Mouse (Mus musculus) kidney, postnatal 36 days (tissue): ENCODE data around the gene Serpinb3a.
"Not testable (repeated sequence)": the region's sequence is repeated elsewhere in the genome, so short reads cannot be mapped to it uniquely, and the experiment has no call there.

Experiments
- DNase-seq, 2 experiments: peaks; one replicate each; pipeline ENCODE4 v3.0.0; 2021 to 2022; ENCODE audit warnings: mixed read lengths in 2 of 2

The Serpinb3a gene

GRCm38 (mm10) chr1:107052203-107052602, at the start of gene Serpinb3a:
Serpinb3a (minus strand) TSS chr1:107052303.
- no peak for DNase-seq

DNA sequence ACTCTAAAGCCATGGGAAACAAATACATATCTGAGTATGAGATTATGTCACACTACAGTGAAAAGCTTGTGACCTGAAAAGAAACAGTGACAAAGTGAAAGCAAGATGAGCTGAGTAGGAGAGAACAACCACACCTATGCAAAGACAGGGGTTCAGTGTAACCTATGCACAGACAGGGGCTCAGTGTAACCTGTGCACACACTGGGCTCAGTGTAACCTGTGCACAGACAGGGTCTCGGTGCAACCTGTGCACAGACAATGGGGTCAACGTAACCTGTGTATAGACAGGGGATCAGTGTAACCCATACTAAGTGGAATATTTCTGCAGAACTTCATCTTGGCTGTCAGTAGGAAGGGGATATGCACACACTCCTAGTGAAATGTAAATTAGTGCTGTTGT, 46.3 kb upstream of the Serpinb3a start:
- DNase-seq: no peak

GRCm38 (mm10) chr1:107083406-107083805, 31.3 kb upstream of the Serpinb3a start, which contains the start of gene Serpinb3d:
Serpinb3d (minus strand) TSS chr1:107083506.
- DNase-seq: no peak

GRCm38 (mm10) chr1:107034236-107034635, 17.9 kb downstream of the Serpinb3a start:
- DNase-seq: not testable (repeated sequence)

DNA sequence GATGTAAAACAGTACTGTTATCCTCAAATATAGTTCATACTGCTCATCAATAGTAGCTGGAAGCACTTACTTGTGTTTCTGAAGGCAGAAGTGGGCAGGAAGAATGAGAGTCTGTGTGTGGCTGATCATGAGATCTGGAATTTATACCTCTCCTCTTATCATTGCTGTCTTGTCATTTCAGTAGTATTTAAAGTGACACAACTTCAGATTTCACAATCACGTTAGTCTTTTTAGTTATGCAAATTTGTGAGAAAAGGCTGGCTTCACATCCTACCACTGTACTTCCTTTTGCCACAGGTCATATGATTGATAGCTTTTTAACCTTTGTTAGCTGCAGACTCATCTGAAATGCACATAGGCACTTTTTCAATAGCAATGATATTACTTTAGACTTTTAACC, 26.2 kb downstream of the Serpinb3a start:
- DNase-seq: no peak

DNA sequence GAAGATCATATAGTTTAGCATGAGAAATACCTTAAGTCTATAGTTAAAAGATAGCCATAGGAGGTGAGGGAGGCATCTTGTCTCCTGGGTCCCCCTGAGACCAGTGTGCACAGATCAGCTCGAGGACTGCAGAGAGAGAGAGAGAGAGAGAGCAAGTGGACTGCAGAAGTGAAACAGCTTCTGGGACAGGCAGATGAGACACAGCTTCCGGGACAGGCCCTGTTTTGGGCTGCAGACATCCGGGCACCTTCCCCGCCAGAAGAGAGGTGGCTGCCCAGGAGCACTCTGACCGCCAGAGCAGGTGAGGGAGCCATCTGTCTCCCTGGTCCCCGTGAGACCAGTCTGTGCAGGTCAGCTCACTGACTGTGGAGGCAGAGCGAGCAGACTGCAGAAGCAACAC, 36.9 kb downstream of the Serpinb3a start:
- no peak for DNase-seq

DNA sequence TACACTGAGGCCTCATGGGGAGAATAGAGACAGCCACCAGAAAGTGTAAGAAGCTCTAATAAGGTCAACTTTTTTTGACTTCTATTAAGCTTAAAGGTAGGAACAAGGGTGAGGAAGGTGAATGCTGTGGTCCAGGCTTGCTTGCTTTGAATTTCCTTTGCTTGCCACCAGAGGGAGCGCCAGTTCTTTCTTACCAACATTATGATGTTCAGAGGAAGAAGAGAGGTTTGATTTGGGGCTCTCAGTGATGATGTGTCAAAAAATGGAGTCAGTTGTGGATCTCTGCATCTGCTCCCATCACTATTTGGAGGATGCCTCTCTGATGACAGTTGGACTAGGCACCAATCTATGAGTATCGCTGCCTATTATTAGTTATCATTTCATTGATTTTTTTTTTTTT, 37.6 kb downstream of the Serpinb3a start:
- DNase-seq: peak in 1 of 2 experiments; percentile 57

GRCm38 (mm10) chr1:107006316-107006715, 45.8 kb downstream of the Serpinb3a start:
- no peak for DNase-seq

DNA sequence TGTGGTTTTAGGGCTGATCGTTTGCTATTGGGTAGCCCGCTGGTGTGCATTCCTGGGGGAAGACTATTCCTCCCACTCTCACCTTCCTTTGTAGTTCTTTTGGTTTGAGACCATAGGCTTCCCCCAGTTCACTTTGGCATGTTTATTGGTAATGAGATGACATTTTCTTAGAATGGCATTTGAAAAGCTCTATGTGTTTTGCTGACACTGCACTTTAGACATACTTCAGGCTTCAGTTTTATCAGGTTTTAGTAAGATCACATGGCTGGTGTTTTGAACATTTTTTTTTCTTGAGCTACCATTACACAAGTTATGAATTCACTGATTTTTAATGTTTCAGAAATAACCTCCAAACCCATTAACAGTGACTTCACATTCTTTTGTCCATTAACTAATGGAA, 50.3 kb downstream of the Serpinb3a start:
- no peak for DNase-seq

- DNase-seq: peak in 1 of 2 experiments; percentile 2
Observed at GRCm38 (mm10) chr1:107000424-107000823, 51.7 kb downstream of the Serpinb3a start.
